Mouse (Mus musculus) left cerebral cortex, postnatal 14 days (tissue): ENCODE measurements around the gene Usp8. TPM values are rescaled to one million over a fixed set of nuclear protein-coding genes. Genes with fewer than 3 reads are reported as not detected.

ENCODE experiments used
- DNase-seq, 2 experiments: peaks; one replicate each; pipeline ENCODE4 v3.0.0; 2021 to 2022; ENCODE audit warnings: low spot score in 2 of 2, mixed read lengths in 1 of 2
- intact Hi-C: fragments of 180-260 bp; cut with DNase I; formaldehyde crosslinking; loops from one replicate; pipeline ENCODE4 v1.15.1; 2025
- total RNA-seq, 2 experiments: library from RNA; stranded (reverse); gene quantifications; 2 replicates each; pipeline ENCODE4 v1.2.3; 2021

The Usp8 gene
- total RNA-seq, 2 experiments from 2014 or later: 40.4 to 46.6 TPM

DNA sequence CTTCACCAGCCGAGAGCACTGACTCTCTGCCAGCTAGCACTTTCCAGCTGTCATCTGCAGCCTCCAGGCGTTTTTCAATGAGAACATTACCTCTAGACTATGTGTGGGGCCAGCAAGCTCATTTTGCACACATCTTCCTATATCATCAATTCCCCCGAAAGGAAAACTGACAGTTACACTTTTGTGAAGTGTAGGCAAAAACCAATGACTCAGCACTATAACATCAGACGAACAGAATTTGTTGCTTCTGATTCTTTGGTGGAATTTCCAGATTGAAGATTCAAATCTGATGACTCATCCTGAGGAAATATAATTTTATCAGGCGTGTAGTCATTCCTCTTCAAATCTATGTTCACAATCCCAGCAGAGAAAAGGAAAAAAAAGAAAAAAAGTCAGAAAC, 85.5 kb downstream of the Usp8 start:
- intact Hi-C loops: loop anchor here (10.0 kb wide), 1 partner anchor 198 kb away; no protein-coding TSS in a partner anchor
- no peak for DNase-seq

DNA sequence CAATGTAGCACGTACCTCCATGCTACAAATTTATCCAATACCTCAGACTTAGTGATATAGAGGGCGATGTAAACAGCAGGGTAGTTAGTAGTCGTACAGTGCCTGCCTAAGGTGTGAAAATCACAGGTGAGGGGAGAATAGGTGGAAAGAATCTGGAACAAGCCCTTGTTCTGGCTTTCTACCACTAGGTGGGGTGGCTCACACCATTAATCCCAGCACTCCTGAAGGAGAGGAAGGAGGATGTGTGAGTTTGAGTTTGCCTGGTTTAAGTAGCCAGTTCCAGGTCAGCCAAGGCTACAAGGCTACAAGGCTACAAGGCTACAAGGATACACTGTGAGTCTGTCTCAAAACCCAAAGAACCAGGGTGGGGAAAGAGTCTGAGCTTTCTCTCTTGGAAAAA, 88.6 kb downstream of the Usp8 start:
- intact Hi-C loops: loop anchor here (5.0 to 10.0 kb wide), 2 partner anchors 38 to 201 kb away; no protein-coding TSS in a partner anchor
- DNase-seq: no peak

DNA sequence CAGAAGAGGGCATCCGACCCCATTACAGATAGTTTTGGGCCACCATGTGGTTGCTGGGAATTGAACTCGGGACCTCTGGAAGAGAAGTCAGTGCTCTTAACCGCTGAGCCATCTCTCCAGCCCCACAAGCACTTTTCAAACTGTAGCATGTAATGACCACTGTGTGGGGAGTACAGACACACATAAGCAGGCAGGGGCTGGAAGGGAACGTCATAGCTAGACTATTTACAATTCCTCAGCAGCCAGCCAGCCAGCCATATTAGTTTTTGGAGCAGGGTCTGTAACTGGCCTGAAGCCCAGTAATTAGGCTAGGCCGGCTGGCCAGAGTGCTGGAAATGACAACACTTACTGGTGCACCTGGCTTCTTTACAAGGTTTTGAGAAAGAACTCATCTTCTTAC, 91.3 kb downstream of the Usp8 start:
- DNase-seq: no peak
- intact Hi-C loops: loop anchor here (5.0 to 10.0 kb wide), 2 partner anchors 41 to 204 kb away; no protein-coding TSS in a partner anchor

DNA sequence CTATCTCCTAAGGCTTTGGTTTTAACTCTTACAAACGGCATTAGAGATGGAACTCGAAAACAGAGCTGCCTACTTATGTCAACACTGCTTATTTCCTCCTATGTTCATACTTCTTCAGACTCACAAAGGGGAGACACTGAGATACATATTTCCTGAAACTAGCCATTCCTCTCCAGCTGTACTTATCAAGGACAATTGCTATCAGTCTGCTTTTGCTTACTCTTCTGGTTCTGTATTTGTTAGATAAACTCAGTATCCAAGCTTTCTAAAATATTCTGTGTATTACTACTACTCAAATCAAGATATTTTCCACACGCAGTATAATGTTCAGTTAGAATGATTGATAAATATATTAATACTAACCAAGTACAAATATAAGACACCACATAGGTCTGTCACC, 94.9 kb downstream of the Usp8 start:
- no peak for DNase-seq
- intact Hi-C loops: no loop called here

Other genes starting within 250 kb of the Usp8 start
- gene Atp8b4, start 206.7 kb upstream of the Usp8 start, total RNA-seq: under 1 TPM in 1 of 2 experiments, not detected in 1; 0.09 TPM
- 1 to 10 TPM; 3.5 to 4.2 TPM for gene Slc27a2, start 154.9 kb upstream of the Usp8 start, total RNA-seq
- under 1 TPM; 0.36 to 0.59 TPM for gene Hdc, start 88.0 kb upstream of the Usp8 start, total RNA-seq
- 10 to 100 TPM; 20.1 to 21.4 TPM for gene Gabpb1, start 31.0 kb upstream of the Usp8 start, total RNA-seq
- under 1 TPM in 1 of 2 experiments, not detected in 1; 0.38 TPM for gene Usp50, start 76.1 kb downstream of the Usp8 start, total RNA-seq
- gene Trpm7, start 168.9 kb downstream of the Usp8 start, total RNA-seq: 10 to 100 TPM; 33.1 to 37.8 TPM
- 10 to 100 TPM; 28.8 to 29.9 TPM for gene Sppl2a, start 225.9 kb downstream of the Usp8 start, total RNA-seq